9 mouse cellular contexts compared by ENCODE assay signal in the genomic region with DNA sequence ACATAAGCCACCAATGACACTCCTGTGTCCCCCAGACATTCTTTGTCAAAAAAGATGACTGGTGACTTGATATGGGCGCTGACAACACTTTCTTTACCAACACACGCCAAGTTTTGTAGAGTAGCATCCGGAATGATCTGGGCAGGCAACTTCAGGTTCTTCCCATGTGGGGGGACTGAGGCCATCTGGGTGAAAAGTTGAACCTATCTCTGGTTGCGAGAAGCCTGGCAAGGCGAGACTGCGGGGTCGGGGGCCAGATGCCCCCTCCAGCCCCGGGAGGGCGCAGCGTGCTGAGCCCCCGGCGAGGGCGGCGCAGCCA. TPM values are rescaled to one million over a fixed set of nuclear protein-coding genes. Genes with fewer than 3 reads are reported as not detected.
DNase-seq lines count a peak whose midpoint lies in the region; ATAC-seq and TF ChIP-seq lines count a peak whose summit lies in the region.
"Had no signal": no experiment of that assay in that cellular context is flagged by ENCODE, and none has a peak within 500 bp of the region (broad histone marks: within the 10 kb centered on the region; RNA-seq: fewer than 3 reads in every experiment).

No protein-coding gene starts in this region.

- TF ChIP-seq CTCF in liver, postnatal 0 days (IDR thresholded peaks at IDR 0.05; ENCODE audit: low read depth) = no peak

- H3K9me3 ChIP-seq in heart, embryonic 10.5 days = no peaks in the 10 kb centered on the region
- H3K9me3 ChIP-seq in ES-E14 (ENCODE audit: control insufficient read depth, insufficient read depth, low read depth, low read length) = no peaks in the 10 kb centered on the region
- no peaks in the 10 kb centered on the region for H3K9me3 ChIP-seq in heart, embryonic 16.5 days (replicated peaks; ENCODE audit: control insufficient read depth, low read length)
- no peaks in the 10 kb centered on the region for H3K9me3 ChIP-seq in liver, postnatal 0 days (ENCODE audit: low read length)

- H3K36me3 ChIP-seq in heart, embryonic 10.5 days = no peaks in the 10 kb centered on the region
- H3K36me3 ChIP-seq in ES-E14 (ENCODE audit: control insufficient read depth, insufficient read depth, low read length, poor library complexity, severe bottlenecking) = no peaks in the 10 kb centered on the region
- H3K36me3 ChIP-seq in heart, embryonic 16.5 days (ENCODE audit: control insufficient read depth, insufficient read depth) = no peaks in the 10 kb centered on the region
- no peaks in the 10 kb centered on the region for H3K36me3 ChIP-seq in liver, postnatal 0 days (replicated peaks; ENCODE audit: insufficient read depth, low read length)

- H3K4me1 ChIP-seq in heart, embryonic 10.5 days = peaks cover 17% of the 10 kb centered on the region; the same call in 1 of the 2 replicates
- peaks cover 2 to 3% of the 10 kb centered on the region in 2 experiments; a peak in 1 of 4 replicates for H3K4me1 ChIP-seq in ES-E14 (ENCODE audit: control insufficient read depth in 2 of 2, insufficient read depth in 2 of 2, low read length in 2 of 2, poor library complexity in 1 of 2)
- peaks cover 26% of the 10 kb centered on the region for H3K4me1 ChIP-seq in heart, embryonic 16.5 days (ENCODE audit: control insufficient read depth, insufficient read depth, low read length)
- H3K4me1 ChIP-seq in liver, postnatal 0 days (ENCODE audit: insufficient read depth) = 0 out of 2 replicates have a peak, but pooled peaks cover 2% of the 10 kb centered on the region

- WGBS in heart, embryonic 10.5 days = under 1% methylated on average over 14 of the region's 14 CpGs
- 1% methylated on average over 14 of the region's 14 CpGs for WGBS in heart, embryonic 16.5 days
- under 1% methylated on average over 14 of the region's 14 CpGs for WGBS in liver, postnatal 0 days (ENCODE audit: insufficient replicate concordance)

- no peak for ATAC-seq in heart, embryonic 16.5 days (replicated peaks; ENCODE audit: extremely low read depth, insufficient read depth, low FRiP score)
- no peak; the same call in 1 of the 2 replicates for ATAC-seq in liver, postnatal 0 days

- no peak for TF ChIP-seq EP300 in liver, postnatal 0 days (IDR thresholded peaks at IDR 0.05; ENCODE audit: low read depth)

- no peak for DNase-seq in heart, embryonic 10.5 days (ENCODE audit: low spot score)
- no peak for DNase-seq in heart, adult 18-20 months
- DNase-seq in ES-E14 (ENCODE audit: low read depth, low spot score) = no peak
- DNase-seq in liver, postnatal 0 days = no peak
- no peak for DNase-seq in gastrocnemius, postnatal 4 days (ENCODE audit: low spot score in 2 of 2)
- no peak for DNase-seq in embryo, embryonic 9.5 days (ENCODE audit: extremely low spot score)
- no peak for DNase-seq in cerebellum, adult 9-10 months

- in situ Hi-C loops in ES-E14 (cut with MboI; ENCODE audit: low sequenced_read_pairs in 2 of 2, unreplicated experiment in 2 of 2) = no loop called here

- H3K4me3 ChIP-seq in heart, embryonic 10.5 days = peak overlapping the region; percentile 86
- peak overlapping the region; percentile 73 to 90 for H3K4me3 ChIP-seq in ES-E14 (ENCODE audit: insufficient read depth in 1 of 2, low read depth in 1 of 2, low read length in 2 of 2, poor library complexity in 1 of 2, severe bottlenecking in 1 of 2)
- peak overlapping the region; percentile 67 for H3K4me3 ChIP-seq in heart, embryonic 16.5 days (ENCODE audit: low read length)
- H3K4me3 ChIP-seq in liver, postnatal 0 days (ENCODE audit: low read depth, low read length) = peak overlapping the region; percentile 68

- peak overlapping the region; percentile 77 for H3K9ac ChIP-seq in ES-E14 (ENCODE audit: insufficient read depth, low read depth, low read length, poor library complexity, severe bottlenecking)
- H3K9ac ChIP-seq in heart, embryonic 16.5 days (ENCODE audit: low read length) = peak overlapping the region; percentile 79
- peak overlapping the region; percentile 68 for H3K9ac ChIP-seq in liver, postnatal 0 days (replicated peaks)

- H3K27ac ChIP-seq in heart, embryonic 10.5 days = peak overlapping the region; percentile 92
- H3K27ac ChIP-seq in ES-E14 (ENCODE audit: insufficient read depth, low read depth, low read length, poor library complexity, severe bottlenecking) = no peak overlapping the region
- H3K27ac ChIP-seq in heart, embryonic 16.5 days (ENCODE audit: low read length) = peak overlapping the region; percentile 41; the same call in 1 of the 2 replicates
- no peak overlapping the region for H3K27ac ChIP-seq in liver, postnatal 0 days (ENCODE audit: low read depth)

- peaks cover 9% of the 10 kb centered on the region; the same call in 1 of the 2 replicates for H3K27me3 ChIP-seq in heart, embryonic 10.5 days (ENCODE audit: insufficient read depth, poor library complexity, severe bottlenecking)
- H3K27me3 ChIP-seq in heart, embryonic 16.5 days (ENCODE audit: control insufficient read depth, insufficient read depth, low read length) = no peaks in the 10 kb centered on the region
- H3K27me3 ChIP-seq in liver, postnatal 0 days (ENCODE audit: insufficient read depth, low read length) = peaks cover 19% of the 10 kb centered on the region
- H3K27me3 ChIP-seq: CH12.LX had no signal

- H3K4me2 ChIP-seq in heart, embryonic 16.5 days (ENCODE audit: low read depth, low read length) = peak overlapping the region; percentile 75
- H3K4me2 ChIP-seq in liver, postnatal 0 days (ENCODE audit: low read depth, low read length) = peak overlapping the region; percentile 79

TF ChIP-seq in ES-E14, 5 proteins besides CTCF, POLR2A, EP300 and RAD21:
- TF ChIP-seq MAFK (IDR thresholded peaks at IDR 0.05; ENCODE audit: insufficient read depth, low read depth, low read length) (no peak), CHD2 (IDR thresholded peaks at IDR 0.05; ENCODE audit: low read depth, low read length) (no peak), HCFC1 (IDR thresholded peaks at IDR 0.05; ENCODE audit: borderline replicate concordance, insufficient read depth, low read length) (no peak), ZC3H11A (IDR thresholded peaks at IDR 0.05; ENCODE audit: borderline replicate concordance, low read depth, low read length) (no peak), ZNF384 (IDR thresholded peaks at IDR 0.05; ENCODE audit: low read depth, low read length) (no peak)

RNA-seq across cellular contexts. Expression of gene Slc4a4, which starts 0.3 kb away (rescaled TPM):
- polyA plus RNA-seq in heart, embryonic 10.5 days (2016; fragmentation: Nextera tagmentation; extraction: Ambion mirVana) = 2.2 and 3.0 TPM in 2 replicates
- 10 to 100 TPM; 24.6 to 33.0 TPM for total RNA-seq in heart, adult 18-20 months (2021)
- 2.5 and 3.0 TPM in 2 replicates for total RNA-seq in ES-E14 (2012; rRNA removed)
- 2.8 and 6.7 TPM in 2 replicates for polyA plus RNA-seq in heart, embryonic 16.5 days (2015; fragmentation: Nextera tagmentation; extraction: Ambion mirVana)
- 3.3 and 4.1 TPM in 2 replicates for polyA plus RNA-seq in liver, postnatal 0 days (2015; fragmentation: Nextera tagmentation; extraction: Ambion mirVana)
- 10 to 100 TPM; 12.1 to 17.8 TPM for total RNA-seq in gastrocnemius, postnatal 4 days (2021)
- total RNA-seq: CH12.LX had no signal

Comparison
In these comparisons a context has a peak if more than half of its experiments do, and no peak if none do; other contexts are left out.
1. H3K27ac ChIP-seq: peak in heart, embryonic 10.5 days (single experiment) and heart, embryonic 16.5 days (single experiment); none in ES-E14 (single experiment) and liver, postnatal 0 days (single experiment).
2. Peak in every context shown above with its lines, with median percentiles within 50 percentile points of each other: H3K4me3 ChIP-seq and H3K9ac ChIP-seq.